Comparison of ENCODE assay signal across 14 mouse cellular contexts in genomic region chr14:34449807-34450206, GRCm38 (mm10). TPM values are rescaled to one million over a fixed set of nuclear protein-coding genes. Genes with fewer than 3 reads are reported as not detected.
DNase-seq lines count a peak whose midpoint lies in the region; ATAC-seq lines count a peak whose summit lies in the region.
"Had no signal": no experiment of that assay in that cellular context is flagged by ENCODE, and none has a peak within 500 bp of the region (broad histone marks: within the 10 kb centered on the region; RNA-seq: fewer than 3 reads in every experiment).

No protein-coding gene starts in this region.

- H3K9ac ChIP-seq in midbrain, embryonic 11.5 days (ENCODE audit: low read length) = no peak overlapping the region
- H3K9ac ChIP-seq in midbrain, embryonic 13.5 days (replicated peaks) = no peak overlapping the region
- no peak overlapping the region for H3K9ac ChIP-seq in kidney, embryonic 15.5 days
- H3K9ac ChIP-seq: neural tube, embryonic 12.5 days had no signal

- ATAC-seq in midbrain, embryonic 11.5 days (ENCODE audit: low FRiP score) = no peak
- no peak for ATAC-seq in midbrain, embryonic 13.5 days
- ATAC-seq in kidney, embryonic 15.5 days (replicated peaks; ENCODE audit: low FRiP score) = 0 out of 2 replicates have a peak, but pooled peaks have one; percentile 46

- 45% methylated on average over 9 of the region's 9 CpGs for WGBS in midbrain, embryonic 11.5 days
- 56% methylated on average over 9 of the region's 9 CpGs for WGBS in midbrain, embryonic 13.5 days
- 26% methylated on average over 9 of the region's 9 CpGs for WGBS in kidney, embryonic 15.5 days

- H3K4me3 ChIP-seq in midbrain, embryonic 11.5 days (ENCODE audit: low read depth, low read length) = no peak overlapping the region
- H3K4me3 ChIP-seq in midbrain, embryonic 13.5 days (replicated peaks) = no peak overlapping the region
- H3K4me3 ChIP-seq in kidney, embryonic 15.5 days (replicated peaks) = no peak overlapping the region
- H3K4me3 ChIP-seq: neural tube, embryonic 12.5 days had no signal

- H3K36me3 ChIP-seq in midbrain, embryonic 11.5 days (ENCODE audit: control insufficient read depth, insufficient read depth, low read length) = peaks cover 5% of the 10 kb centered on the region; the same call in 1 of the 2 replicates
- H3K36me3 ChIP-seq in midbrain, embryonic 13.5 days = peaks cover 16% of the 10 kb centered on the region
- peaks cover 16% of the 10 kb centered on the region for H3K36me3 ChIP-seq in kidney, embryonic 15.5 days

- peak; percentile 26 to 57 for DNase-seq in adrenal gland, adult (ENCODE audit: inconsistent age in 2 of 2, low spot score in 1 of 2)
- DNase-seq in adrenal gland, adult 18-20 months (ENCODE audit: low spot score in 2 of 2) = no peak
- peak; percentile 79 for DNase-seq in midbrain, embryonic 11.5 days (ENCODE audit: low spot score, missing footprints)
- peak; percentile 30 for DNase-seq in lung, postnatal 25 days (ENCODE audit: low spot score)
- no peak for DNase-seq in urinary bladder, postnatal 36 days (ENCODE audit: low spot score in 2 of 2)
- DNase-seq in layer of hippocampus, adult 11-12 months (ENCODE audit: low spot score) = no peak
- DNase-seq: cerebellum, adult 11 months; heart, postnatal 10 days; layer of hippocampus, adult 9-11 months; midbrain, embryonic 14.5 days; retina, postnatal 1 day had no signal

- no peak overlapping the region for H3K27ac ChIP-seq in midbrain, embryonic 11.5 days (ENCODE audit: low read depth, low read length)
- no peak overlapping the region for H3K27ac ChIP-seq in midbrain, embryonic 13.5 days
- H3K27ac ChIP-seq in kidney, embryonic 15.5 days = 0 out of 2 replicates have a peak overlapping the region, but pooled peaks have one; percentile 13
- H3K27ac ChIP-seq: neural tube, embryonic 12.5 days had no signal

- no peak overlapping the region for H3K4me2 ChIP-seq in midbrain, embryonic 11.5 days
- H3K4me2 ChIP-seq in midbrain, embryonic 13.5 days (replicated peaks) = no peak overlapping the region
- H3K4me2 ChIP-seq in kidney, embryonic 15.5 days = no peak overlapping the region
- H3K4me2 ChIP-seq: neural tube, embryonic 12.5 days had no signal

- peaks cover 21% of the 10 kb centered on the region for H3K4me1 ChIP-seq in midbrain, embryonic 11.5 days (ENCODE audit: control insufficient read depth, insufficient read depth, low read length)
- H3K4me1 ChIP-seq in midbrain, embryonic 13.5 days (replicated peaks) = peaks cover 18% of the 10 kb centered on the region
- H3K4me1 ChIP-seq in kidney, embryonic 15.5 days = peaks cover 23% of the 10 kb centered on the region

- H3K9me3 ChIP-seq in midbrain, embryonic 11.5 days (ENCODE audit: control insufficient read depth, low read length) = no peaks in the 10 kb centered on the region
- no peaks in the 10 kb centered on the region for H3K9me3 ChIP-seq in midbrain, embryonic 13.5 days
- no peaks in the 10 kb centered on the region for H3K9me3 ChIP-seq in kidney, embryonic 15.5 days (replicated peaks)
- H3K9me3 ChIP-seq: neural tube, embryonic 12.5 days had no signal

- H3K27me3 ChIP-seq in midbrain, embryonic 11.5 days (ENCODE audit: control insufficient read depth, insufficient read depth, low read length) = no peaks in the 10 kb centered on the region
- no peaks in the 10 kb centered on the region for H3K27me3 ChIP-seq in midbrain, embryonic 13.5 days
- H3K27me3 ChIP-seq in kidney, embryonic 15.5 days = no peaks in the 10 kb centered on the region
- H3K27me3 ChIP-seq: neural tube, embryonic 12.5 days had no signal

RNA-seq across cellular contexts. Expression of gene Bmpr1a, which starts 53.3 kb away (rescaled TPM):
- total RNA-seq in adrenal gland, adult 18-20 months (2021) = 10 to 100 TPM; 49.1 to 65.5 TPM
- 44.4 and 49.8 TPM in 2 replicates for polyA plus RNA-seq in midbrain, embryonic 11.5 days (2014; fragmentation: Nextera tagmentation; extraction: Ambion mirVana)
- 18.1 and 21.4 TPM in 2 replicates for polyA plus RNA-seq in midbrain, embryonic 13.5 days (2015; fragmentation: Nextera tagmentation; extraction: Ambion mirVana)
- polyA plus RNA-seq in kidney, embryonic 15.5 days (2015; fragmentation: Nextera tagmentation; extraction: Ambion mirVana) = 47.3 and 47.7 TPM in 2 replicates

Comparison
In these comparisons a context has a peak if more than half of its experiments do, and no peak if none do; other contexts are left out.
1. DNase-seq: peak in adrenal gland, adult (2 of 2), midbrain, embryonic 11.5 days (single experiment) and lung, postnatal 25 days (single experiment); none in adrenal gland, adult 18-20 months (0 of 2), urinary bladder, postnatal 36 days (0 of 2) and layer of hippocampus, adult 11-12 months (single experiment).